Mouse (Mus musculus) duodenum, adult 2 months (tissue): ENCODE data around the gene Gsdmc4. TPM values are rescaled to one million over a fixed set of nuclear protein-coding genes. Genes with fewer than 3 reads are reported as not detected.

Source experiments
- polyA plus RNA-seq: library from polyadenylated mRNA; depleted of rRNA; stranded (reverse); fragments of >200 nt; gene quantifications from 2 replicates; pipeline ENCODE4 v1.2.3, GENCODE M21; 2012; ENCODE audit warnings: low replicate concordance; rRNA removed

Gene Gsdmc4
- 0.34 and 2.8 TPM in 2 replicates for polyA plus RNA-seq

DNA sequence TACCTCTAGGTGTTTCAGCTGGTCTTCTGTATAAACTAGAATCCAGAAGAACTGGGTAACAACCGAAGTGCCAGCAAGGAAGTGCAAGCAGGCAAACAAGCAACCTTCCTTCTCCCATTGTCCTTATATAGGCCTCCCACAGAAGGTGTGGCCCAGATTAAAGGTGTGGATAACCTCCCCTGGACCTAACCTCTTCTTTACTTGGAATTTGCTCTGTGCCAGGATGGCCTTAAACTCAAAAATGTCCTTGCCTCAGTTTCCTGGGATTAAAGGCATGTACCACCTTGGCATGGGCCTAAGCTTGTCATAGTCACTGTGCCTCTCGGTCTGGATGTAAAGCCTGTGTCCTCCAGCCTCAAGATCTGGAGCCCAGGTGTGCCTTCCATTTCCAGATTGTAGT lies at the start of gene Gsdmc4:
TSS of gene Gsdmc4 (minus strand) at position 101 of the 400 bp plus-strand sequence.

DNA sequence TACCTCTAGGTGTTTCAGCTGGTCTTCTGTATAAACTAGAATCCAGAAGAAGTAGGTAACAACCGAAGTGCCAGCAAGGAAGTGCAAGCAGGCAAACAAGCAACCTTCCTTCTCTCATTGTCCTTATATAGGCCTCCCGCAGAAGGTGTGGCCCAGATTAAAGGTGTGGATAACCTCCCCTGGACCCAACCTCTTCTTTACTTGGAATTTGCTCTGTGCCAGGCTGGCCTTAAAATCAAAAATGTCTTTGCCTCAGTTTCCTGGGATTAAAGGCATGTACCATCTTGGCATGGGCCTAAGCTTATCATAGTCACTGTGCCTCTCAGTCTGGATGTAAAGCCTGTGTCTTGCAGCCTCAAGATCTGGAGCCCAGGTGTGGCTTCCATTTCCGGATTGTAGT lies 33.6 kb downstream of the Gsdmc4 start, which contains the start of gene Gsdmc3:
TSS of gene Gsdmc3 (minus strand) at position 101 of the 400 bp plus-strand sequence.

Other genes starting within 250 kb of the Gsdmc4 start
- 0.15 and 2.3 TPM in 2 replicates for gene Gsdmc2, start 67.1 kb downstream of the Gsdmc4 start, polyA plus RNA-seq
- gene Gsdmc3, start 33.7 kb downstream of the Gsdmc4 start, polyA plus RNA-seq = 0.59 TPM in 1 of 2 replicates, not detected in the other
- 11.1 and 12.1 TPM in 2 replicates for gene Fam49b, start 148.2 kb upstream of the Gsdmc4 start, polyA plus RNA-seq